Mouse (Mus musculus) heart, postnatal 14 days (tissue): ENCODE data around the gene Ncaph2. TPM values are rescaled to one million over a fixed set of nuclear protein-coding genes. Genes with fewer than 3 reads are reported as not detected.

Experiments
- DNase-seq, 2 experiments: peaks; one replicate each; pipeline ENCODE4 v3.0.0; 2021 to 2022
- intact Hi-C: fragments of 180-260 bp; cut with DNase I; formaldehyde crosslinking; loops from one replicate; pipeline ENCODE4 v1.15.1; 2025
- total RNA-seq, 2 experiments: library from RNA; stranded (reverse); gene quantifications; 2 replicates each; pipeline ENCODE4 v1.2.3; 2021

Ncaph2 gene
- total RNA-seq, 2 experiments from 2014 or later, result 56.0 to 64.7 TPM

GRCm38 (mm10) chr15:89374801-89375534 lies 19.4 kb downstream of the Ncaph2 start:
- DNase-seq, result no peak
- intact Hi-C loops, result loop anchor here (5.0 kb wide), 3 partner anchors 58 to 212 kb away; partner anchors contain the start of gene Sbf1

GRCm38 (mm10) chr15:89376040-89376439 lies 20.5 kb downstream of the Ncaph2 start:
- intact Hi-C loops, result loop anchor here (5.0 kb wide), 1 partner anchor 91 kb away; no protein-coding TSS in a partner anchor
- DNase-seq, result no peak

- DNase-seq, result no peak
- intact Hi-C loops, result loop anchor here (5.0 kb wide), 1 partner anchor 90 kb away; no protein-coding TSS in a partner anchor
Measured at GRCm38 (mm10) chr15:89376957-89377356, 21.4 kb downstream of the Ncaph2 start, which contains the start of gene Tymp. TSS of gene Tymp (minus strand) at chr15:89377039.

- intact Hi-C loops, result loop anchor here (5.0 kb wide), 1 partner anchor 90 kb away; no protein-coding TSS in a partner anchor
- DNase-seq, result no peak
Measured at GRCm38 (mm10) chr15:89377362-89377761, 21.8 kb downstream of the Ncaph2 start.

GRCm38 (mm10) chr15:89377938-89378828 lies 22.7 kb downstream of the Ncaph2 start:
- intact Hi-C loops, result loop anchor here (2.0 to 5.0 kb wide), 2 partner anchors 51 to 89 kb away; partner anchors contain the start of genes C730034F03Rik, Chkb and Gm44502
- no peak for DNase-seq

- intact Hi-C loops, result loop anchor here (2.0 to 5.0 kb wide), 2 partner anchors 50 to 88 kb away; partner anchors contain the start of genes C730034F03Rik, Chkb and Gm44502
- peak; percentile 48 to 52 for DNase-seq
Measured at GRCm38 (mm10) chr15:89378831-89379401, 23.4 kb downstream of the Ncaph2 start, which contains the start of gene Odf3b. TSS of gene Odf3b (minus strand) at chr15:89379282.

- intact Hi-C loops, result loop anchor here (2.0 to 5.0 kb wide), 2 partner anchors 49 to 88 kb away; partner anchors contain the start of genes C730034F03Rik, Chkb and Gm44502
- DNase-seq, result peak; percentile 37 to 42
Measured at GRCm38 (mm10) chr15:89379429-89379828, 23.9 kb downstream of the Ncaph2 start.

GRCm38 (mm10) chr15:89384617-89385016 lies 29.1 kb downstream of the Ncaph2 start, which contains the start of gene Klhdc7b:
TSS of gene Klhdc7b (plus strand) at chr15:89384917.
- DNase-seq, result no peak
- intact Hi-C loops, result no loop called here

- intact Hi-C loops, result no loop called here
- no peak for DNase-seq
Measured at GRCm38 (mm10) chr15:89387127-89387526, 31.6 kb downstream of the Ncaph2 start.

- intact Hi-C loops, result no loop called here
- no peak for DNase-seq
Measured at GRCm38 (mm10) chr15:89390081-89390480, 34.6 kb downstream of the Ncaph2 start.

- no peak for DNase-seq
- intact Hi-C loops, result no loop called here
Measured at GRCm38 (mm10) chr15:89396883-89397282, 41.4 kb downstream of the Ncaph2 start.

- intact Hi-C loops, result no loop called here
- DNase-seq, result no peak
Measured at GRCm38 (mm10) chr15:89398146-89398545, 42.6 kb downstream of the Ncaph2 start.

GRCm38 (mm10) chr15:89399716-89400115 lies 44.2 kb downstream of the Ncaph2 start:
- intact Hi-C loops, result no loop called here
- DNase-seq, result no peak

- intact Hi-C loops, result no loop called here
- DNase-seq, result no peak
Measured at GRCm38 (mm10) chr15:89402471-89402870, 47.0 kb downstream of the Ncaph2 start.

- intact Hi-C loops, result no loop called here
- no peak for DNase-seq
Measured at GRCm38 (mm10) chr15:89404831-89405623, 49.5 kb downstream of the Ncaph2 start.

- no peak for DNase-seq
- intact Hi-C loops, result no loop called here
Measured at GRCm38 (mm10) chr15:89406691-89407090, 51.2 kb downstream of the Ncaph2 start.

GRCm38 (mm10) chr15:89410118-89410517 lies 54.6 kb downstream of the Ncaph2 start, which contains the start of gene Syce3:
TSS of gene Syce3 (minus strand) at chr15:89410503.
- no peak for DNase-seq
- intact Hi-C loops, result no loop called here

- no peak for DNase-seq
- intact Hi-C loops, result no loop called here
Measured at GRCm38 (mm10) chr15:89415282-89415681, 59.8 kb downstream of the Ncaph2 start.

- DNase-seq, result no peak
- intact Hi-C loops, result no loop called here
Measured at GRCm38 (mm10) chr15:89421938-89422337, 66.4 kb downstream of the Ncaph2 start.
